Mouse (Mus musculus): ENCODE results near the gene Trappc12. TPM values are rescaled to one million over a fixed set of nuclear protein-coding genes. Genes with fewer than 3 reads are reported as not detected.

The Trappc12 gene
- polyA plus RNA-seq, 1 experiment from 2014 or later = 40.0 TPM

DNA sequence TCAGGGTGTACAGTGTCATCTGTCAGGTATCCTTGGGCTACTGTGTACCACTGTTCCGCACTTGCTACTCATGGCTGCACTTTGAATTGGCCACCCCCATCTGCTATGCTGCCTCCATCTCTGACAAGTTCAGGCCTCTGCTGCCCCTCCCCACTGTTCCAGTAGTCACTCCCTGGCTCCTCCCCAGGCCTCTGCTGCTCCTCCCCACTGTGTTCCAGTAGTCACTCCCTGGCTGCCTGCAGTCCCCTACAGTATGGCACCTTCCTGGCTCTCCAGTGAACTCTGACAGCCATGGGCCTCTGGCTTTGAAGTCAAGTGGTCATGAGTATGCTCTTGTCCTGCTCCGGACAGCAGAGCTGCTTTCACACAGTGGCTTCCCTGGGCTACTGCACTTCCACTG, 56.0 kb downstream of the Trappc12 start:
- DNase-seq (ENCODE audit: low spot score) = no peak
- ATAC-seq (replicated peaks; ENCODE audit: low FRiP score) = no peak
- no peak overlapping the region for H3K27ac ChIP-seq (ENCODE audit: low read depth, low read length)
- 88% methylated on average over 2 of the region's 2 CpGs for WGBS
- no peak overlapping the region for H3K9ac ChIP-seq (ENCODE audit: low read length)
- H3K4me1 ChIP-seq (replicated peaks; ENCODE audit: control insufficient read depth, insufficient read depth, low read length) = no peaks in the 10 kb centered on the region
- no peak overlapping the region for H3K4me3 ChIP-seq (ENCODE audit: low read depth, low read length)
- H3K4me2 ChIP-seq (ENCODE audit: low read depth, low read length, severe bottlenecking) = no peak overlapping the region
- H3K27me3 ChIP-seq (ENCODE audit: control insufficient read depth, insufficient read depth, low read length) = no peaks in the 10 kb centered on the region
- no peaks in the 10 kb centered on the region for H3K9me3 ChIP-seq (ENCODE audit: control insufficient read depth, low read length)
- H3K36me3 ChIP-seq (ENCODE audit: control insufficient read depth, insufficient read depth, low read length) = no peaks in the 10 kb centered on the region; the same call in 1 of the 2 replicates

DNA sequence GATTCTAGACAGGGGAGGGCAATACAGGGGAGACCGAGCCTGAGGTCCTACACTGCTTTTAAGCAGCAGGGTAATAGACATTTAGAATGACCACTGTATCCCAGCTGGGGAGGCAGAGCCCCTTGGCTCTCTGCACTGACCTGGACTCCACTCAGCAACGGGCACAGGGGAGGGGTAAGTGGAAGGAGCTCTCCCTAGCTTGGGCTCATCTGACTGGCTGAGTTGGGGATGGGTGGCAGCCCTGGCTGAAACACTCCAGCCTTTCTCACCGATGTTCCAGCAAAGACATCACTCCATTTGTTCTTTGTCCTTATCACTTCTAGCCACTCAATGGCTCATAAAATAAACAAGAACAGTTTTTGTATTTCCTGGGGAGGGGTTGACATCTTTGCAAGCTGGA, 56.5 kb downstream of the Trappc12 start:
- no peaks in the 10 kb centered on the region; the same call in 1 of the 2 replicates for H3K36me3 ChIP-seq (ENCODE audit: control insufficient read depth, insufficient read depth, low read length)

DNA sequence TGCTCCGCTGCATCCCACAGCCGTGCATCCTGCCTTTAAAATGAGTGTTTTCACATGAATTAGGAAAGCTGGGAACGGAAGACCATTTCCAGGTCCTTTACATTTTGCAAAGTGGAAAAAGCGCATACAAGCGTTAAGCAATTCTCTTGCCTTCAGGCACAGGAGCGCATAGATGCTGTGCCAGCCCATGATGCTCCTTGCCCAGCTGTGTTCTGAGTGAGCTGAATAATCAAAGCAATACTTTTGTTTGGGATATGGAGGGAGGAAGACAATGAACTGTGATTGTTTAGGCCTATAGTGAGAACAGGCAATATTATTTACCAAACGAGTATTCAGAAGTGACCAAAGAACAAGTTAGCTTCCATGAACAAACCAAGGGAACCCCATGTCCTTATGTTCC, 59.5 kb downstream of the Trappc12 start:
- H3K4me1 ChIP-seq (replicated peaks; ENCODE audit: control insufficient read depth, insufficient read depth, low read length) = no peaks in the 10 kb centered on the region
- H3K4me3 ChIP-seq (ENCODE audit: low read depth, low read length) = no peak overlapping the region
- no peak for ATAC-seq (replicated peaks; ENCODE audit: low FRiP score)
- no peaks in the 10 kb centered on the region; the same call in 1 of the 2 replicates for H3K36me3 ChIP-seq (ENCODE audit: control insufficient read depth, insufficient read depth, low read length)
- H3K27ac ChIP-seq (ENCODE audit: low read depth, low read length) = no peak overlapping the region
- no peak for DNase-seq (ENCODE audit: low spot score)
- H3K9me3 ChIP-seq (ENCODE audit: control insufficient read depth, low read length) = no peaks in the 10 kb centered on the region
- no peaks in the 10 kb centered on the region for H3K27me3 ChIP-seq (ENCODE audit: control insufficient read depth, insufficient read depth, low read length)
- WGBS = 94% methylated on average over 7 of the region's 7 CpGs
- H3K4me2 ChIP-seq (ENCODE audit: low read depth, low read length, severe bottlenecking) = no peak overlapping the region
- H3K9ac ChIP-seq (ENCODE audit: low read length) = no peak overlapping the region

More for the DNA sequence above, 56.5 kb downstream of the Trappc12 start:
- no peak overlapping the region for H3K9ac ChIP-seq (ENCODE audit: low read length)
- no peak overlapping the region for H3K4me3 ChIP-seq (ENCODE audit: low read depth, low read length)
- H3K4me1 ChIP-seq (replicated peaks; ENCODE audit: control insufficient read depth, insufficient read depth, low read length) = no peaks in the 10 kb centered on the region
- WGBS = 79% methylated on average over 3 of the region's 3 CpGs
- DNase-seq (ENCODE audit: low spot score) (no peak), ATAC-seq (replicated peaks; ENCODE audit: low FRiP score) (no peak)
- H3K9me3 ChIP-seq (ENCODE audit: control insufficient read depth, low read length) = no peaks in the 10 kb centered on the region
- no peak overlapping the region for H3K4me2 ChIP-seq (ENCODE audit: low read depth, low read length, severe bottlenecking)
- H3K27ac ChIP-seq (ENCODE audit: low read depth, low read length) = no peak overlapping the region
- H3K27me3 ChIP-seq (ENCODE audit: control insufficient read depth, insufficient read depth, low read length) = no peaks in the 10 kb centered on the region

DNA sequence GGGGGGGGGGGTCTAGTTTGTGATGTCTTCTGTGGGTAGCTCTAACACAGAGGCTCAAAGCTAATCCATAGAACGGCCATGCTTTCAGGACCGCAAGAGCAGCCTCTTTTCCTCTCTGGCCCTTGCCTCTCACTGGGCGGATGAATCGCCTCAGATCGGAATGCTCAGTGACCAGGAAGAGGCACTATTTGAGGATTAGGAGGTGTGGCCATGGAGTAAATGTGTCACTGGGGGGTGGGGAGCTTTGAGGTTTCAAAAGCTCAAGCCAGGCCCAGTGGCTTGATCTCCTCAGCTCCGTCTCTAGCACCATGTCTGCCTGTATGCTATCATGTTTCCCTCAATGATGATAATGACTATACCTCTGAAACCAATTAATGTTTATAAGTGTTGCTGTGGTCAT, 61.3 kb downstream of the Trappc12 start:
- no peak for ATAC-seq (replicated peaks; ENCODE audit: low FRiP score)
- Histone ChIP-seq H3K27ac (ENCODE audit: low read depth, low read length) (no peak overlapping the region), H3K9ac (ENCODE audit: low read length) (no peak overlapping the region), H3K36me3 (ENCODE audit: control insufficient read depth, insufficient read depth, low read length) (no peaks in the 10 kb centered on the region; the same call in 1 of the 2 replicates), H3K4me1 (replicated peaks; ENCODE audit: control insufficient read depth, insufficient read depth, low read length) (no peaks in the 10 kb centered on the region), H3K27me3 (ENCODE audit: control insufficient read depth, insufficient read depth, low read length) (no peaks in the 10 kb centered on the region), H3K4me2 (ENCODE audit: low read depth, low read length, severe bottlenecking) (no peak overlapping the region), H3K9me3 (ENCODE audit: control insufficient read depth, low read length) (no peaks in the 10 kb centered on the region), H3K4me3 (ENCODE audit: low read depth, low read length) (no peak overlapping the region)
- DNase-seq (ENCODE audit: low spot score) = no peak
- 71% methylated on average over 6 of the region's 6 CpGs for WGBS

DNA sequence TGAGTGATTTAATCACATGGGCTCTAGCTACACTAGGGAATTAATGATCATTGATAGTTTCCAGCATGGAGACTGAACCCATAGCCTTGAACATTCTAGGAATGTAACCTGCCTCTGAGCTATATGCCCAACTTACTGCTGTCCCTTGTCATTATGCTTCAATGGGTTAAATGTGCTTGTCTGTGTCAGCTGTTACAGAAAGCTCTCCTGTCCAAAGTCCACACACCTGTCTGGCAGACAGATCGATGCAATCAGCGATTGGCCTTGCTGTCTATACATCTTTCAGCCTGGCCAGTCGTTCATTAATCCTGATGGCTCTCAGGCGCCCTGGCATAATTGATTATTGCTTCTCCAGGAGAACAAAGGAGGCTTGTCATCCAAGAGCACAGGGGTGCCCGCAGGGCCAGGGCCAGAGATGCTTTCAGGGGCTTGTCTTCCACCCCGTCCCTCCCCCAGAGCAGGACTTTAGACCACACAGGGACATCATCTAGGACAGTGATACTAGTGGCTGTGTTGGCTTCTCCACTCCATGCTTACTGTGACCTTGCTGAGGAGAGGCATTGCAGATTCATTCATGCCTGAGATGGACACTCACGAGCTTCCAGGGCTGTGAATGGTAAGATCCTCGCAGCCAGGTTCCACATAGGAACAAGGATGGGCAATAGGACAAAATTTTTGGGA, 63.9 kb downstream of the Trappc12 start:
- no peak overlapping the region for H3K4me3 ChIP-seq (ENCODE audit: low read depth, low read length)
- WGBS = 71% methylated on average over 8 of the region's 8 CpGs
- H3K36me3 ChIP-seq (ENCODE audit: control insufficient read depth, insufficient read depth, low read length) = no peaks in the 10 kb centered on the region; the same call in 1 of the 2 replicates
- H3K4me2 ChIP-seq (ENCODE audit: low read depth, low read length, severe bottlenecking) = no peak overlapping the region
- H3K4me1 ChIP-seq (replicated peaks; ENCODE audit: control insufficient read depth, insufficient read depth, low read length) = no peaks in the 10 kb centered on the region
- ATAC-seq (replicated peaks; ENCODE audit: low FRiP score) (no peak), DNase-seq (ENCODE audit: low spot score) (no peak)
- no peaks in the 10 kb centered on the region for H3K9me3 ChIP-seq (ENCODE audit: control insufficient read depth, low read length)
- H3K27me3 ChIP-seq (ENCODE audit: control insufficient read depth, insufficient read depth, low read length) = no peaks in the 10 kb centered on the region
- no peak overlapping the region for H3K27ac ChIP-seq (ENCODE audit: low read depth, low read length)
- no peak overlapping the region for H3K9ac ChIP-seq (ENCODE audit: low read length)

DNA sequence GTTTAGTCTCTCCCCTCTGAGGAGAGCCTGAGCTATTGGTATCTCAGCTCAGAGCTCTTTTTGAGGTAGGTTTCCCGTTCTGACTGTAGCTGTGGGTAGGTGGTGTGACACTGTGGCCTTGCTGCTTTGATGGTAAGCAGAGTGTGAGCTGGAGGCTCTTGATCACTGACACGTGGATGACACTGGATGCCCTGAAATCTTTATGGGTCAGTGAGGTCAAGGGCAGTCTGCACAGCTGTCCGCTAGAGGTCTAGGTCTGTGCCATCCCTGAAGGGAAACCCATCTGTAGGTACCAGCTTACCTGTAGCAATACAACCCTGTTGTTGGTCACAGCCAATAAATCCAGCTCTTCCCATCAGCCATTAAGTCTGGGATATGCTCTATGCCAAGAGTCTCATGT, 64.5 kb downstream of the Trappc12 start:
- Histone ChIP-seq H3K36me3 (ENCODE audit: control insufficient read depth, insufficient read depth, low read length) (no peaks in the 10 kb centered on the region; the same call in 1 of the 2 replicates), H3K4me2 (ENCODE audit: low read depth, low read length, severe bottlenecking) (no peak overlapping the region), H3K27ac (ENCODE audit: low read depth, low read length) (no peak overlapping the region), H3K4me3 (ENCODE audit: low read depth, low read length) (no peak overlapping the region), H3K9me3 (ENCODE audit: control insufficient read depth, low read length) (no peaks in the 10 kb centered on the region), H3K4me1 (replicated peaks; ENCODE audit: control insufficient read depth, insufficient read depth, low read length) (no peaks in the 10 kb centered on the region), H3K9ac (ENCODE audit: low read length) (no peak overlapping the region), H3K27me3 (ENCODE audit: control insufficient read depth, insufficient read depth, low read length) (no peaks in the 10 kb centered on the region)
- no peak for ATAC-seq (replicated peaks; ENCODE audit: low FRiP score)
- no peak for DNase-seq (ENCODE audit: low spot score)
- WGBS = 77% methylated on average over 3 of the region's 3 CpGs

DNA sequence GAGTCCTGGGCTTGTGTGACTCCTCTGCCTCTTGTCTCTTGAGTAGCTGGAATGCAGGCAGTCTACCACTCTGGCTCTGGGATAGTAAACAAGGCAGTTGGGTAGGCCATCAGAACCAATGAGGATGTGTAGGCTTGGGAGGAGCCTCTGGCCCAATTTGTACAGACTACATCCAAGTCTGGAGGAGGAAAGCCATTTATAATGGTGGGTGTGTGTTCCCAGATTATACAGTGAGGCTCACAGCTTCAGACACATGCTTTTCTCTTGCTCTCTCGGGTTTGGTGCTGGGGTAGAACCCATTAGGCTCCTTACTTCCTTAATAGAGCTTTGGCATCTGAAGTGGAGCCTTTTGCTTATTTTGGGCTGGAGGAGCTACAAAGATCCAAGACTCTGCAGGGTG, 65.6 kb downstream of the Trappc12 start:
- Histone ChIP-seq H3K4me3 (ENCODE audit: low read depth, low read length) (no peak overlapping the region), H3K27me3 (ENCODE audit: control insufficient read depth, insufficient read depth, low read length) (no peaks in the 10 kb centered on the region), H3K9ac (ENCODE audit: low read length) (no peak overlapping the region), H3K36me3 (ENCODE audit: control insufficient read depth, insufficient read depth, low read length) (no peaks in the 10 kb centered on the region; the same call in 1 of the 2 replicates), H3K4me2 (ENCODE audit: low read depth, low read length, severe bottlenecking) (no peak overlapping the region), H3K27ac (ENCODE audit: low read depth, low read length) (no peak overlapping the region), H3K9me3 (ENCODE audit: control insufficient read depth, low read length) (no peaks in the 10 kb centered on the region), H3K4me1 (replicated peaks; ENCODE audit: control insufficient read depth, insufficient read depth, low read length) (no peaks in the 10 kb centered on the region)
- 83% methylated on average over 1 of the region's 1 CpGs for WGBS
- ATAC-seq (replicated peaks; ENCODE audit: low FRiP score) = no peak
- no peak for DNase-seq (ENCODE audit: low spot score)

DNA sequence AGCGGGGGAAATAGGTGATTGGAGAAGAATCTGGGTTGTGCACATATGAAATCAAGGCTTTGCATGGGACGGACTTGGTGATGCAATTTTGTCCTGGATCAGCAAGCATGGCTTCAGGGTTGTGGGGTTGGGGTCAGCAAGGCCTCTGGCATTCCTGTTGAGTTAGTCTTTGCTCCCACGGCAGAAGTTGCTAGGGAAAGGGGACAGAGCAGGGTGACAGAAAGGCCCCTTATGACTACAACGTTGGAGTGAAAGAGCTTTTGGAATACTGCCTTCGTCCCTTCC, 74.4 kb downstream of the Trappc12 start:
- Histone ChIP-seq H3K9ac (ENCODE audit: low read length) (peak overlapping the region; percentile 52), H3K27ac (ENCODE audit: low read depth, low read length) (peak overlapping the region; percentile 72), H3K9me3 (ENCODE audit: control insufficient read depth, low read length) (no peaks in the 10 kb centered on the region), H3K4me1 (replicated peaks; ENCODE audit: control insufficient read depth, insufficient read depth, low read length) (peaks cover 6% of the 10 kb centered on the region), H3K4me3 (ENCODE audit: low read depth, low read length) (peak overlapping the region; percentile 48), H3K36me3 (ENCODE audit: control insufficient read depth, insufficient read depth, low read length) (no peaks in the 10 kb centered on the region; the same call in 1 of the 2 replicates), H3K27me3 (ENCODE audit: control insufficient read depth, insufficient read depth, low read length) (no peaks in the 10 kb centered on the region), H3K4me2 (ENCODE audit: low read depth, low read length, severe bottlenecking) (peak overlapping the region; percentile 49)
- DNase-seq (ENCODE audit: low spot score) (no peak), ATAC-seq (replicated peaks; ENCODE audit: low FRiP score) (no peak)
- WGBS = 73% methylated on average over 5 of the region's 5 CpGs

Data from forebrain, embryonic 11.5 days (tissue).